ENCODE assay signal across 18 mouse cellular contexts in the genomic region with DNA sequence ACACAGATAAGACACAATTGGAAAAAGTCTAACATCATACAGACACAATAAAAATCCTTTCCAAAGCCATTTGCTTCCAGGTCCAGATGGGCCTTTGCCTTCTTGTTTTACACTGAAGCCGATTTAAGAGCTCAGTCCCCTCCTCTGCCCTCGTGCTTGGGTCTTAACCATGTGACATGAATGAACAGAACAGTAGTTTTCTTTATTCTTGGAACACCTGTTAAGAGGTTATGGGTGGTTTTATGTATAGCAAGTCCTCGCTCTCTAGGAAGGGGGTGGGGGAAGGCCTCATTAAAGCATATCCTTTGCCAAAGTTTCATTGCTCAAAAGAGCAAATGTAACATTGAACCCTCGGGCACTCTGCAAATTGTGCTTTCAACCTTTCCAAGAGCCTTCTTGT.
"Had no signal": no experiment of that assay in that cellular context is flagged by ENCODE, and none has a peak within 500 bp of the region (broad histone marks: within the 10 kb centered on the region; RNA-seq: fewer than 3 reads in every experiment).

No protein-coding gene starts in this region.

- H3K4me1 ChIP-seq: midbrain, embryonic 10.5 days; midbrain, embryonic 12.5 days; neural tube, embryonic 13.5 days; neural tube, embryonic 15.5 days; stomach, embryonic 15.5 days had no signal

- H3K4me3 ChIP-seq: midbrain, embryonic 10.5 days; midbrain, embryonic 12.5 days; myocyte; neural tube, embryonic 13.5 days; neural tube, embryonic 15.5 days; stomach, embryonic 15.5 days had no signal

- H3K9ac ChIP-seq: lung, embryonic 14.5 days; midbrain, embryonic 12.5 days; neural tube, embryonic 13.5 days; neural tube, embryonic 15.5 days; stomach, embryonic 15.5 days had no signal

- ATAC-seq: midbrain, embryonic 16.5 days had no signal

- H3K27ac ChIP-seq: midbrain, embryonic 10.5 days; midbrain, embryonic 12.5 days; neural tube, embryonic 13.5 days; neural tube, embryonic 15.5 days; stomach, embryonic 15.5 days; stomach, postnatal 0 days had no signal

- H3K9me3 ChIP-seq: midbrain, embryonic 10.5 days; midbrain, embryonic 12.5 days; neural tube, embryonic 13.5 days; neural tube, embryonic 15.5 days; stomach, embryonic 15.5 days had no signal

- DNase-seq: lung, embryonic 14.5 days; lung, postnatal 10 days; lung, postnatal 4 days; midbrain, embryonic 14.5 days; retina, postnatal 1 day; right cerebral cortex, adult 18-20 months; right cerebral cortex, postnatal 25 days; thymus, adult 2 months; thymus, postnatal 25 days; thymus, postnatal 4 days had no signal

- H3K36me3 ChIP-seq: midbrain, embryonic 10.5 days; midbrain, embryonic 12.5 days; neural tube, embryonic 13.5 days; neural tube, embryonic 15.5 days; stomach, embryonic 15.5 days had no signal

- H3K27me3 ChIP-seq: midbrain, embryonic 12.5 days; neural tube, embryonic 13.5 days; neural tube, embryonic 15.5 days; stomach, embryonic 15.5 days had no signal

- H3K4me2 ChIP-seq: lung, embryonic 14.5 days; midbrain, embryonic 12.5 days; neural tube, embryonic 13.5 days; neural tube, embryonic 15.5 days; stomach, embryonic 15.5 days had no signal
